Mouse (Mus musculus) layer of hippocampus, postnatal 14 days (tissue): ENCODE measurements around the gene Mcam. TPM values are rescaled to one million over a fixed set of nuclear protein-coding genes. Genes with fewer than 3 reads are reported as not detected.

Source experiments
- total RNA-seq, 2 experiments: library from RNA; stranded (reverse); gene quantifications; 2 replicates each; pipeline ENCODE4 v1.2.3; 2021

Mcam gene
- total RNA-seq, 2 experiments from 2014 or later, result 24.5 to 27.8 TPM

Other genes with a start within 250 kb of the Mcam start
- gene Thy1, start 91.1 kb upstream of the Mcam start, total RNA-seq, result 100 to 1,000 TPM; 779 TPM
- gene Usp2, start 67.4 kb upstream of the Mcam start, total RNA-seq, result 10 to 100 TPM; 60.3 to 70.8 TPM
- gene Mfrp, start 32.7 kb upstream of the Mcam start, total RNA-seq, result 1 to 10 TPM in 1 of 2 experiments, under 1 TPM in 1; 0.33 to 8.6 TPM
- gene C1qtnf5, start 27.2 kb upstream of the Mcam start, total RNA-seq, result 10 to 100 TPM; 13.5 to 18.6 TPM
- gene Gm49380, start 21.0 kb upstream of the Mcam start, total RNA-seq, result under 1 TPM; 0.14 to 0.29 TPM
- 10 to 100 TPM; 27.7 to 28.2 TPM for gene Rnf26, start 21.0 kb upstream of the Mcam start, total RNA-seq
- gene Cbl, start 99.6 kb downstream of the Mcam start, total RNA-seq, result 10 to 100 TPM; 58.1 to 62.7 TPM
- gene Ccdc153, start 106.2 kb downstream of the Mcam start, total RNA-seq, result 1 to 10 TPM; 4.5 to 8.4 TPM
- 1 to 10 TPM in 1 of 2 experiments, under 1 TPM in 1; 0.88 to 1.0 TPM for gene Pdzd3, start 117.0 kb downstream of the Mcam start, total RNA-seq
- 10 to 100 TPM in 1 of 2 experiments, 1 to 10 TPM in 1; 10.0 to 12.2 TPM for gene Nlrx1, start 134.1 kb downstream of the Mcam start, total RNA-seq
- 10 to 100 TPM; 69.3 to 75.8 TPM for gene Abcg4, start 154.1 kb downstream of the Mcam start, total RNA-seq
- gene Hinfp, start 171.2 kb downstream of the Mcam start, total RNA-seq, result 10 to 100 TPM; 26.0 to 28.5 TPM
- gene C2cd2l, start 185.8 kb downstream of the Mcam start, total RNA-seq, result 100 to 1,000 TPM; 128 to 144 TPM
- gene Dpagt1, start 191.6 kb downstream of the Mcam start, total RNA-seq, result 10 to 100 TPM; 16.2 to 16.3 TPM
- 10 to 100 TPM; 50.5 to 59.1 TPM for gene H2afx, start 200.2 kb downstream of the Mcam start, total RNA-seq
- 10 to 100 TPM; 22.6 to 22.8 TPM for gene Hmbs, start 209.8 kb downstream of the Mcam start, total RNA-seq
- 10 to 100 TPM; 41.8 to 46.1 TPM for gene Vps11, start 227.2 kb downstream of the Mcam start, total RNA-seq
- 100 to 1,000 TPM in 1 of 2 experiments, 10 to 100 TPM in 1; 97.1 to 116 TPM for gene Hyou1, start 245.0 kb downstream of the Mcam start, total RNA-seq